Mouse (Mus musculus) limb, embryonic 14.5 days (tissue): Measurements from ENCODE around the gene Spp1. TPM values are rescaled to one million over a fixed set of nuclear protein-coding genes. Genes with fewer than 3 reads are reported as not detected.

Source experiments
- ATAC-seq: fragments of 200-750 bp; cut with Nextera tagmentation; 2 replicates; pipeline ENCODE4 v1.8.0; 2017; ENCODE audit warnings: low read depth, moderate number of reproducible peaks, moderate TSS enrichment; ENCODE audit not compliant: low FRiP score
- DNase-seq: peaks from one replicate; pipeline ENCODE4 v3.0.0-alpha.2; 2015; ENCODE audit warnings: low spot score
- H3K27ac ChIP-seq: fragments of 300-500 bp; sonication (generic); replicated peaks from 2 replicates; pipeline ENCODE4 v1.5.1; 2014; ENCODE audit warnings: low read depth, mild to moderate bottlenecking, low read length, moderate library complexity, mixed read lengths
- H3K27me3 ChIP-seq: fragments of 300-500 bp; sonication (generic); 2 replicates; pipeline ENCODE4 v1.6.1; 2014; ENCODE audit warnings: low read length, mixed read lengths; ENCODE audit not compliant: control insufficient read depth, insufficient read depth
- H3K36me3 ChIP-seq: fragments of 300-500 bp; sonication (generic); 2 replicates; pipeline ENCODE4 v1.6.1; 2014; ENCODE audit warnings: mild to moderate bottlenecking, low read length, moderate library complexity, mixed read lengths; ENCODE audit not compliant: control insufficient read depth, insufficient read depth
- H3K4me1 ChIP-seq: fragments of 300-500 bp; sonication (generic); 2 replicates; pipeline ENCODE4 v1.6.1; 2014; ENCODE audit warnings: antibody characterized with exemption, low read length, mixed read lengths; ENCODE audit not compliant: control insufficient read depth, insufficient read depth
- H3K4me2 ChIP-seq: fragments of 300-500 bp; sonication (generic); replicated peaks from 2 replicates; pipeline ENCODE4 v1.6.1; 2014; ENCODE audit warnings: low read depth, mild to moderate bottlenecking, low read length, moderate library complexity; ENCODE audit not compliant: severe bottlenecking
- H3K4me3 ChIP-seq: fragments of 300-500 bp; sonication (generic); replicated peaks from 2 replicates; pipeline ENCODE4 v1.5.1; 2014; ENCODE audit warnings: low read length
- H3K9ac ChIP-seq: fragments of 300-500 bp; sonication (generic); 2 replicates; pipeline ENCODE4 v1.6.1; 2014; ENCODE audit warnings: mild to moderate bottlenecking, low read depth, low read length, moderate library complexity; ENCODE audit not compliant: severe bottlenecking
- H3K9me3 ChIP-seq: fragments of 300-500 bp; sonication (generic); 2 replicates; pipeline ENCODE4 v1.6.1; 2016; ENCODE audit warnings: low read length; ENCODE audit not compliant: control insufficient read depth
- POLR2A ChIP-seq: fragments of 200-500 bp; IDR thresholded peaks from 2 replicates; pipeline ENCODE4 v1.8.0; 2012; ENCODE audit warnings: inconsistent platforms, mild to moderate bottlenecking, moderate library complexity, borderline replicate concordance; ENCODE audit not compliant: insufficient read depth, insufficient read length; ENCODE audit errors: extremely low read depth
- WGBS: fragments of 180-500 bp; shearing (Covaris S2); extraction: QIAGEN DNeasy Blood & Tissue Kit; methylation state at CpG from one replicate; pipeline ENCODE4 v1.1.7; 2014; 5-methylcytosine and 5-hydroxymethylcytosine counted together
- polyA plus RNA-seq, 2 experiments: library from polyadenylated mRNA; depleted of rRNA in 1 of 2; stranded (reverse) in 1 of 2; unstranded in 1 of 2; fragments of >200 nt; fragmentation: Nextera tagmentation in 1 of 2; extraction: Ambion mirVana in 1 of 2; gene quantifications; 2 replicates each; pipeline versions ENCODE4 v1.2.1 to v1.2.3; 2012 to 2014

Gene Spp1
- polyA plus RNA-seq, 2 experiments, result 102 to 195 TPM

DNA sequence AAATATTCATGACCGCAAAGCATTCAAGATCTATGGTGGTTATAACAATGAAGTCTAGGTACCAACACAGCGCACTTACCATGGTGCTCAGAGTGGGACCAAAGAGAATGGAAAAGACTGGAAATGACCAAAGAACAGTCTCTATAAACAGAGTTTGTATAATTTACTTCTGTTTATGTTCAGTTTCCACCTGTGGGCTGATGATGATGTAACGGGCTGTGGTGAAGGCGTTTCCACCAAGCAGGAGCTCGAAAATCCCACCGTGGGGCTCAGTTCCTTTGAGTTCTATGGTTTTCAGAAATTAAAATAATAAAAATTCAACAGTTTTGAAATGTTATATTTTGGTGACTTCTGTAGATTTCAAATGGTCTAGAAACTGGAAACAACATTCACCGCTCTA lies 26.4 kb upstream of the Spp1 start:
- Histone ChIP-seq H3K9ac (no peak overlapping the region), H3K27ac (no peak overlapping the region), H3K9me3 (no peaks in the 10 kb centered on the region), H3K36me3 (no peaks in the 10 kb centered on the region), H3K27me3 (no peaks in the 10 kb centered on the region), H3K4me2 (no peak overlapping the region), H3K4me1 (peaks cover 15% of the 10 kb centered on the region), H3K4me3 (no peak overlapping the region)
- ATAC-seq (no peak), DNase-seq (no peak)
- WGBS, result 83% methylated on average over 7 of the region's 7 CpGs
- no peak for TF ChIP-seq POLR2A

DNA sequence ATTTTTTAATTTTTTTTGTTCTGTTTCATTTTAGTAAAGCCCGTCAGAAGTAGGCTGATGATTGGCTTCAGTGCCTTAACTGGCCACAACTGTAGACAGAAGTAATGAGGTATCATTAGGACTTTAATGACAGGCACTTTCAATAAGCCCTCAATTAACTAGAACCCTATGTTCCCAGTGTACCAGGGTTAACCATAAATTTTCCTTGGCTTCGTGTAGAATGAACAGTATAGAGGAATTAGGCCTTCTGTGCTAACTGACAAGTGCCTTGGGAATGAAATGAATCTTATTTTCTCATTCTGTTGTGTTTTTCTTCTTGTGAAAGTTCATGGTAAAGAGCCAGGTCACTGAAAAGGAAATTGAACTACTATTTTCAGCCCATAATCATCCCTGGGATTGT lies 18.9 kb upstream of the Spp1 start:
- Histone ChIP-seq H3K9ac (no peak overlapping the region), H3K27me3 (no peaks in the 10 kb centered on the region), H3K4me2 (no peak overlapping the region), H3K9me3 (no peaks in the 10 kb centered on the region), H3K4me1 (no peaks in the 10 kb centered on the region), H3K27ac (no peak overlapping the region), H3K36me3 (no peaks in the 10 kb centered on the region), H3K4me3 (no peak overlapping the region)
- peak; percentile 47; the same call in 1 of the 2 replicates for ATAC-seq
- no peak for TF ChIP-seq POLR2A
- no peak for DNase-seq
- 22% methylated on average over 2 of the region's 2 CpGs for WGBS

DNA sequence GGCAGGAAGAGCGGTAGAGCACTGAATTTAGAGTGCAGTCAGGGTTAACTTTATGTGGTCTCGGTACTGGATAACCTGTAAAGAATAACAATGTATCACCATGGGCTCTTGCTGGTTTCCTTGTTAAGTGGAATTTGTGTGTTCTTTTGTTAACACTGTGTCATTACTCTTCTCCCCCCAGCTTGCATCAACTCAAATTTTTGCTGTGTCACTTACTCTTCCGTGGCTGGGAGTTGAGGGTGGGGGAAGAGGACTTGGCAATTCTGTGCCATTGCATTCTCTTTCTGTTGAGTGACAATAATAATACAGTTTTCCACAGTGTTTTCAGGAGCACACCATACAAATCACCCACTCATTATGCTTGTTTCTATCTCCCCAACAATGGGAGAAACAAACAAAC lies 17.9 kb upstream of the Spp1 start:
- no peaks in the 10 kb centered on the region for H3K36me3 ChIP-seq
- H3K9ac ChIP-seq, result no peak overlapping the region
- ATAC-seq (no peak), DNase-seq (no peak)
- 54% methylated on average over 3 of the region's 3 CpGs for WGBS
- H3K4me2 ChIP-seq, result no peak overlapping the region
- no peaks in the 10 kb centered on the region for H3K27me3 ChIP-seq
- H3K27ac ChIP-seq, result no peak overlapping the region
- no peaks in the 10 kb centered on the region for H3K4me1 ChIP-seq
- no peak for TF ChIP-seq POLR2A
- no peak overlapping the region for H3K4me3 ChIP-seq
- no peaks in the 10 kb centered on the region for H3K9me3 ChIP-seq

DNA sequence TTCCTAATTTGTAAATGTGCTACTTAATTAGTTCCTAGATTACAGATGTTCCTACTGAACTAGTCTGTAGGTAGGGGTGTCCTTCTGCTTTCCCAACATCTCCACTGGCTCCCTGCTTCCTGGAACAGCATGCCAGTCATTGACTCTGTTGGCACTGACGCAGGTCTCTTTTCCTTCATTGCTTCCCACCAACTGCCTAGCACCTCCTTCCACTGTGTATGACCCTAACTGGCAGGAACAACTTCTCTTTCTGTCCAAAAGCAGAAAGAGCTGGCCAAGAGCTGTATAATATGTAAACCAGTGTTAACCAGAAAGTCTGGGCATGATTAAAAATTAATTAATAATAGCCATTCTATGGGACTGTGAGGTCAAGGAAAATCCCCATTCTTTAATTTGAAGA lies 17.2 kb upstream of the Spp1 start:
- H3K9me3 ChIP-seq, result no peaks in the 10 kb centered on the region
- no peaks in the 10 kb centered on the region for H3K27me3 ChIP-seq
- ATAC-seq (no peak), DNase-seq (no peak)
- H3K27ac ChIP-seq, result no peak overlapping the region
- TF ChIP-seq POLR2A, result no peak
- no peak overlapping the region for H3K4me2 ChIP-seq
- 95% methylated on average over 1 of the region's 1 CpGs for WGBS
- no peak overlapping the region for H3K4me3 ChIP-seq
- H3K4me1 ChIP-seq, result no peaks in the 10 kb centered on the region
- no peaks in the 10 kb centered on the region for H3K36me3 ChIP-seq
- no peak overlapping the region for H3K9ac ChIP-seq

DNA sequence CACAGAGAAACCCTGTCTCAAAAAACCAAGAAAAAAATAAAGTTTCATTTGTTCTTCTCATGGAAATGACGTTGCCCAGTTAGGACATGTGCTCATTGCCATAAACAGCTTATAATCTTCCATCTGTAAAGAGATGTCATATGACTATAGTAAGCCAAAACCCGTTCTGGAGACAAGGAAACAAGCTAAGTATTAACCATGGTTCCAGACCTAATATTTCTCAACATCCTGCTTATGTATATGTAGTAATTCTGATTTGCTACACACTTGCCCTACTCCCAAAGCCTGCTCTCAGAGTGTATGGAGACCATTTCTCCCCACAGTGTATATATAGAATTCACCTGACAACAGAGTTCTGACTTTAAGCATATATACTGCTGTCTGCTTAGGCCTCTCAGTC lies 12.9 kb upstream of the Spp1 start:
- 74% methylated on average over 2 of the region's 2 CpGs for WGBS
- Histone ChIP-seq H3K4me1 (no peaks in the 10 kb centered on the region), H3K27ac (no peak overlapping the region), H3K4me2 (no peak overlapping the region), H3K36me3 (no peaks in the 10 kb centered on the region), H3K9me3 (no peaks in the 10 kb centered on the region), H3K4me3 (no peak overlapping the region), H3K27me3 (no peaks in the 10 kb centered on the region), H3K9ac (no peak overlapping the region)
- TF ChIP-seq POLR2A, result no peak
- DNase-seq (no peak), ATAC-seq (no peak)

DNA sequence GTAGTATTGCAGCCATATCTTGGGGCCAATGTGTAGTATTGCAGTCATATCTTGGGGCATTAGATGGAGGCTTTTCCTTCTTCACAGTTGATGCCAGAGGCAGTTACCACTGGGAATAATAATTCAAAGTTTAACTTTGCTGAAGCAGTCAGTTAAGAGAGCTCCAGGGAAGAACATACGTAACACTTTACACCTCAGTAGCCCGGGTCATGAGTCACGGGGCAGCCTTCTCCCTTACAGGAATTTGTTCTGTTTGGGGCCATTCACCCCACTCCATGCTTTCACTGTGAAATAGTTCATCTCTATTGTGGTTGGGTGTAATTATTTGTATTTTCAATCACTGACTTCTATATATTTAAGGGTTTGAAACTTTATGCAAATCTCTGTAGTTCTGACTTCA lies 11.1 kb upstream of the Spp1 start:
- no peak for TF ChIP-seq POLR2A
- DNase-seq, result no peak
- no peaks in the 10 kb centered on the region for H3K27me3 ChIP-seq
- WGBS, result 77% methylated on average over 3 of the region's 3 CpGs
- H3K4me2 ChIP-seq, result no peak overlapping the region
- no peak for ATAC-seq
- H3K9ac ChIP-seq, result no peak overlapping the region
- H3K27ac ChIP-seq, result no peak overlapping the region
- H3K9me3 ChIP-seq, result no peaks in the 10 kb centered on the region
- H3K4me3 ChIP-seq, result no peak overlapping the region
- no peaks in the 10 kb centered on the region for H3K4me1 ChIP-seq
- H3K36me3 ChIP-seq, result no peaks in the 10 kb centered on the region
